Mouse (Mus musculus): ENCODE data around the gene AA986860. TPM values are rescaled to one million over a fixed set of nuclear protein-coding genes. Genes with fewer than 3 reads are reported as not detected.

The AA986860 gene
- polyA plus RNA-seq (2012) = 1.6 TPM in 2 replicates

DNA sequence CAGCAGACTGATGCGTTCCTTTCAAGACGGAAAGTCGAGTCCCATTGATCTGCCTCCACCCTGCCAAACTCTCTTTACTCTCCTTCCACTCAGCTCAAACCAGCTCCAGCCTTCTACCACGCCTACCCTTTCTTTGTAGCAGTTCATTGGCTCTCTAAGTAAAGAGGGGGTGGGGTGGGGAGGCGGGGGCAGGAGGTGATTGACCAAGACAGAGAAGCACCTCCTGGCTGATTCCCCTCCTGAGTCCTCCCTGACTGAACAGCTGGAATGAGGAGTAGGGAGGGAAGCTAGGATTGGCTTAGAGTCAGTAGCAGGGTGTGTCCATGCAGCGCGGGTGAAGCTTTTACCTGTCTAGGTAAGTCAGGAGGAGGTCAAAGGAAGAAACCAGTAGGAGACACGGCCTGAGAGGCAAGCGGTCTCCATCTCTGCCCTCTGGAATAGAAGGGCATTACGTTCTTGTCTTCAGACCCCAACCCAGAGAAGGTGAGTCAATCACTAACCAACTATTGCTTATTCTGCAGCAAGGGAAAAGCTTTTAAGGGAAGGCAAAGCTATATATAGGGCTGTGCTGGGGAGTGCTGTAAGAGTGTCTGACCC is at the start of gene AA986860:
Gene AA986860 (plus strand): TSS at position 236 of the 597 bp plus-strand sequence.
- TF ChIP-seq GATA1 (IDR thresholded peaks at IDR 0.05; ENCODE audit: low read length) = no peak

DNA sequence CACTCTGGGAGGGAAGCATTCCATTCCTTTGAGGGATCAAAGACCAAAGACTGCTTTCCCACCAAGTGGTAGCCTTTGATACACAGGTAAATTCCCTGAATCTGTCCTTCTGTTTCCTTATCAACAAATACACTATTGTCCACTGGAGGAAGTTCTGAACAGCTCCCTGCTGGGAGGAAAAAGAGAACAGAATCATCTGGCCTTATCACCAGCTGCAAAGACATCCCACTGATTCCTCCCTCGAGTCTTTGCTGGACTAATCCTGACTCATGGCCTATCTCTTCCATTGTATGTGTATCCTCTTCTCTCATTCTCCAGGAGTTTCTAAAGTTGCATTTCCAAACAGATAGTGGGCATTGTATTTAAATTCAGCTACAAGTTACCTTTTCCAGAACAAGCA is 47.9 kb upstream of the AA986860 start:
- no peak for TF ChIP-seq GATA1 (IDR thresholded peaks at IDR 0.05; ENCODE audit: low read length)

- no peak for TF ChIP-seq GATA1 (IDR thresholded peaks at IDR 0.05; ENCODE audit: low read length)
Observed at GRCm38 (mm10) chr1:130698601-130699000, 33.2 kb upstream of the AA986860 start.

DNA sequence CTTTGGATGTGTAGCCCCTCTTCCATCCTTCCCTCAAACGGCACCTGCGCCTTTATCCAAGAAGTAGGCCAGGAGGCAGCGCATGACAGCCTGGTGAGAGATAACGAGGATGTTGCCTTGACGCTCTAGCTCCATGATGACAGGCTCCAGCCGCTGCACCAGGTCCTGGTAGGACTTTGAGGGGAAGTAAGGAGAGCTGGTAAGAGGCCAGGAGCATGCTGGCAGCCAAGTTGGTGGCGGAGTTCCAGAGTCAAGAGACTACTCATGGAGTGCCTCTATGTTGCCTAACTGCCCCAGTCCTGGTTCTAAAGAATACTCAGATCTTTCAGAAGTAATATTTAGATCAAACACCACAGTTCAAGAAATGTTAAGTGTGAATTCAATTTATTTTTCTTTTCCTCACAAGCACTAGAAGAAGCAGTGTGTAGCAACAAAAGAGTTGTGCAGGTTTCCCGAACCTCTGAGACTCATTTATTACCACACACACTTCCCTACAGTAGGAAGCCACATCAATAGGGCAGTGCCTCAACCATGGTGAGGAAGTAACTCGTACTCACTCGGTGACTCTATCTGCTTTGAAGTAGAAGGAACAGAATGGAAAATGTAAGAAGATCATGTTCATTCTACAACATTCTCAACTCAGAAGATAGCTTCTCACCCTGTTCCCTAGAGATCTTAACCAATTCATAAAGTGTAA is 31.7 kb upstream of the AA986860 start:
- no peak for TF ChIP-seq GATA1 (IDR thresholded peaks at IDR 0.05; ENCODE audit: low read length)

DNA sequence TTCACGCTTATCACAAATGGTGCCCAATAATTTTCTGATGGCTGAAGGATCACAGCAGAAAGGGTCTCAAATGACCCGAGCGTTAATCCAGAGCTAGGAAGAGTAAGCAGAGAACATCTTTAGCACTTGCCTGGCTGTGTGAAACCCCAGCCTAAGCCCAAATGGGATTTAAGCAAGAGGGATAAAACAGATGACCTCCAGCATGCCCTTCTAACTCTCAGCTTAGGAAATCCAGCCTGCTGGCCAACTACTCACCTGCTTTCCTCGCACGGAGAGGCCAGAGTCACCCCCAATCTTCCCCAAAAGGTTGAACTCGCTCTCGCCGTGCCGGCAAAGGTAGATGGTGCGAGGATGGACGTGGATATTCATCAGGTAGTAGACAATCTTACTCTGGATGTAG is 29.8 kb upstream of the AA986860 start:
- no peak for TF ChIP-seq GATA1 (IDR thresholded peaks at IDR 0.05; ENCODE audit: low read length)

DNA sequence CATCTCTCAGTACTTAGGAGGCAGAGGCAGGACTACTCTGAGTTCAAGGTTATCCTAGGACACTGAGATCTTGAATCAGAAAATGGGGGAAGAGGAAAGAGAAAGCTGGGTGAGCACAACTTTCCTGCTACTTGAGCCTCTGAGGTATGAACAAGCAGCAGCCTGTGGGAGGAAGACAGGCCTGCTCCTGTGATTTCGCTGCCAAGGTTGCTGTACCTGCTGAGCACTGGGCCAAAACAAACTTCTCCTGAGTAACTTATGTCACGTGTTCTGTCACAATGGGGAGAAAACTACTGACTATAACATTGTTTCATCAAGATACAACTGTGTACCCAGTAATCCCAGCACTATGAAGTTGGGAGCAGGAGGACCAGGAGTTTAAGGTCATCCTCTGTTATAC is 28.2 kb upstream of the AA986860 start:
- TF ChIP-seq GATA1 (IDR thresholded peaks at IDR 0.05; ENCODE audit: low read length) = no peak

- TF ChIP-seq GATA1 (IDR thresholded peaks at IDR 0.05; ENCODE audit: low read length) = no peak
Observed at GRCm38 (mm10) chr1:130710283-130711080, 21.3 kb upstream of the AA986860 start.

GRCm38 (mm10) chr1:130714046-130714445 is 17.7 kb upstream of the AA986860 start:
- no peak for TF ChIP-seq GATA1 (IDR thresholded peaks at IDR 0.05; ENCODE audit: low read length)

- no peak for TF ChIP-seq GATA1 (IDR thresholded peaks at IDR 0.05; ENCODE audit: low read length)
Observed at GRCm38 (mm10) chr1:130715561-130716217, 16.1 kb upstream of the AA986860 start, which contains the start of gene Gm29427. Gene Gm29427, minus strand, starts transcription at chr1:130715799.

DNA sequence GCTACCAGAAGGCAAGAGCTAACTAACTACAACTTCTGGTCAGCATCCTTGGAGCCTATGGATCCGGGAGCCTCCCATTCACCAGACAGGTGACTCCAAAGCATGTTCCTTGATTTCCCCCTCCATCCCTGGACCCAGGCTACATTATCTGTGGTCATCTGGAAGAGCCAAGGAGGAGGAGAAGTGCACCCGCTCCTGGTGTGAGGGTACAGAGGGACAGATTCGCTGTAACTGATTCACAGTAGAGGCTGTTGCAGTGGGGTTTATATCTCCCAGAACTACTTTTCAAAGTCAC is 15.6 kb upstream of the AA986860 start:
- TF ChIP-seq GATA1 (IDR thresholded peaks at IDR 0.05; ENCODE audit: low read length) = no peak

- no peak for TF ChIP-seq GATA1 (IDR thresholded peaks at IDR 0.05; ENCODE audit: low read length)
Observed at GRCm38 (mm10) chr1:130716513-130717290, 15.1 kb upstream of the AA986860 start.

- no peak for TF ChIP-seq GATA1 (IDR thresholded peaks at IDR 0.05; ENCODE audit: low read length)
Observed at GRCm38 (mm10) chr1:130717291-130717871, 14.4 kb upstream of the AA986860 start, which contains the start of gene Yod1. Gene Yod1, plus strand, starts transcription at chr1:130717327.

DNA sequence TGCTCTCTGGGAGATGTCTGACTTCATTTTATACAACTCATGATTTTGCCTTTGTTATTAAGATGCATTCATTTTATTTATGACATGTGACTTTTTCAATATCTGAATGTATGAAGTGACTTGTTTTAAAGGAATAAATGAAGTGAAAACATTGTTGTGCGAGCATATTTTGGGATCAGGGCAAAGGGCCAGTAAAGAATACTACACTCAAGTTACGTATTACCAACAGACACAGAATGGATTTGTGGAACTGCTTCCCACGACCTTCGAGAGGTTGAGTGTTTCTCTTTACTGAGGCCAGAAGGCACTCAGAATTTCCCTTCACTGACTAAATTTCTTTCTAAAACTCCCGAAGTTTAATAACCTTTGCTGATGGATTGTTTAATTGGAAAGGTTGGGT is 7.6 kb upstream of the AA986860 start:
- no peak for TF ChIP-seq GATA1 (IDR thresholded peaks at IDR 0.05; ENCODE audit: low read length)

DNA sequence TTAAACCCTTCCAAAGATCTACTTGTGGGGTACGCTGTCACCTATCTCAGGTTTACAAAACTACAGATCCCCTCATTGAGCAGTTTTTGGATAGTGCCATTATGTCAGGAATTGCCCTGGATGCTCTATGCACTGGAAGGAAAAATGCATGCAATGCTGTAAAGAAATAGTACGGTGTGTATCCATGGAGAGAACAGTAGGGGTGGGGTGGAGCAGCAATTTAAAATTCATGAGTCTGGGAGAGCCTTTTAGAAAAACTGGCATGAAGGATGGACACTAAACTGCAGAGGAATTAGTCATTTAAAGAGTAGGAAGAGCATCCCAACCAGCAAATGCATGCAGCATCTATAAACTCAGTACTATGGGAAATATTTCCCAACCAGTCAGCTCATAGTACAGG is 5.4 kb upstream of the AA986860 start:
- no peak for TF ChIP-seq GATA1 (IDR thresholded peaks at IDR 0.05; ENCODE audit: low read length)

DNA sequence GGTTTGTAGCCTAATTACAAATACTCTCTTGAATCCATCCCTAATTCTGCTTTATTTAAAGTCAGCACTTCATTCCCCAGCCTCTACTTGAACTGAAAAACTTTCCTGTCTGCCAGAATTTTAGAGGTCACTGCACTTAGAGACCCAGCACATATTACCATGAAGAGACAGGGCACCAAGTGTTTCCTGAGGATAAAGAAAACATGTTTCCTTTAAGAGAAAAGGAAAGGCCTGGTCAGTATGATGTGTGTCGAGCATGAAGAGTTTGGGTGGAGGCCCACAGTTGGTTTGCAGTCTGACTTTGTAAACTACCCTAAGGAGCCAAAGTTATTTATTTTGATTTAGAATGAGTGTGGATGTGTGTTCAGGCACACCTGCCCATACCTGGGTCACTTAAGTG is 3.7 kb upstream of the AA986860 start:
- no peak for TF ChIP-seq GATA1 (IDR thresholded peaks at IDR 0.05; ENCODE audit: low read length)
